Mouse (Mus musculus): Measurements from ENCODE around the gene Mepce. TPM values are rescaled to one million over a fixed set of nuclear protein-coding genes. Genes with fewer than 3 reads are reported as not detected.

Mepce gene
- polyA plus RNA-seq (2012; rRNA removed): 33.8 and 34.4 TPM in 2 replicates

GRCm38 (mm10) chr5:137787151-137787928 lies at the start of gene Mepce, which contains the start of gene Zcwpw1:
Mepce (minus strand) TSS chr5:137787655.
Zcwpw1 (plus strand) TSS chr5:137787798.

GRCm38 (mm10) chr5:137835966-137836520 lies 48.6 kb upstream of the Mepce start, which contains the start of gene Pilra:
Pilra (minus strand) TSS chr5:137836281.

GRCm38 (mm10) chr5:137778635-137779034 lies 8.8 kb downstream of the Mepce start, which contains the start of gene Ppp1r35:
Ppp1r35 (plus strand) TSS chr5:137778849.

GRCm38 (mm10) chr5:137745214-137746171 lies 42.0 kb downstream of the Mepce start, which contains the start of gene Tsc22d4:
Tsc22d4 (plus strand) TSS chr5:137745730.

GRCm38 (mm10) chr5:137741023-137741931 lies 46.2 kb downstream of the Mepce start, which contains the start of gene Nyap1:
Nyap1 (minus strand) TSS chr5:137741607.

Other genes starting within 250 kb of the Mepce start
- 1.6 and 2.3 TPM in 2 replicates for gene Actl6b, start 234.1 kb downstream of the Mepce start, polyA plus RNA-seq (2012; rRNA removed)
- gene Tfr2, start 217.8 kb downstream of the Mepce start, polyA plus RNA-seq (2012; rRNA removed): 0.35 and 0.53 TPM in 2 replicates
- gene Mospd3, start 186.6 kb downstream of the Mepce start, polyA plus RNA-seq (2012; rRNA removed): 108 and 115 TPM in 2 replicates
- 102 and 105 TPM in 2 replicates for gene Pcolce, start 173.9 kb downstream of the Mepce start, polyA plus RNA-seq (2012; rRNA removed)
- 0.76 and 0.82 TPM in 2 replicates for gene Fbxo24, start 158.7 kb downstream of the Mepce start, polyA plus RNA-seq (2012; rRNA removed)
- 72.8 and 76.5 TPM in 2 replicates for gene Lrch4, start 158.5 kb downstream of the Mepce start, polyA plus RNA-seq (2012; rRNA removed)
- gene Gm20605, start 158.5 kb downstream of the Mepce start, polyA plus RNA-seq (2012; rRNA removed): 43.6 and 44.0 TPM in 2 replicates
- 130 and 133 TPM in 2 replicates for gene Sap25, start 146.3 kb downstream of the Mepce start, polyA plus RNA-seq (2012; rRNA removed)
- 0.99 and 1.6 TPM in 2 replicates for gene Irs3, start 141.9 kb downstream of the Mepce start, polyA plus RNA-seq (2012; rRNA removed)
- gene Agfg2, start 102.9 kb downstream of the Mepce start, polyA plus RNA-seq (2012; rRNA removed): 30.9 and 51.1 TPM in 2 replicates
- 16.7 and 16.8 TPM in 2 replicates for gene Nyap1, start 46.0 kb downstream of the Mepce start, polyA plus RNA-seq (2012; rRNA removed)
- 172 and 193 TPM in 2 replicates for gene Tsc22d4, start 41.9 kb downstream of the Mepce start, polyA plus RNA-seq (2012; rRNA removed)
- gene Ppp1r35, start 8.8 kb downstream of the Mepce start, polyA plus RNA-seq (2012; rRNA removed): 57.8 and 59.4 TPM in 2 replicates
- 0.28 and 0.30 TPM in 2 replicates for gene Zcwpw1, start 143 bp upstream of the Mepce start, polyA plus RNA-seq (2012; rRNA removed)
- 1.3 and 3.1 TPM in 2 replicates for gene Pilra, start 48.6 kb upstream of the Mepce start, polyA plus RNA-seq (2012; rRNA removed)
- 1.7 and 2.0 TPM in 2 replicates for gene Pilrb1, start 70.5 kb upstream of the Mepce start, polyA plus RNA-seq (2012; rRNA removed)
- gene Pilrb2, start 84.2 kb upstream of the Mepce start, polyA plus RNA-seq (2012; rRNA removed): 2.7 and 2.8 TPM in 2 replicates
- 5.7 and 7.1 TPM in 2 replicates for gene Cyp3a13, start 134.0 kb upstream of the Mepce start, polyA plus RNA-seq (2012; rRNA removed)
- gene Gjc3, start 175.4 kb upstream of the Mepce start, polyA plus RNA-seq (2012; rRNA removed): 0.12 and 0.35 TPM in 2 replicates
- 0.88 and 1.7 TPM in 2 replicates for gene Azgp1, start 193.9 kb upstream of the Mepce start, polyA plus RNA-seq (2012; rRNA removed)
- not detected in 2 replicates for gene Smok3a, start 233.6 kb upstream of the Mepce start, polyA plus RNA-seq (2012; rRNA removed)
- not detected in 2 replicates for gene Smok3b, start 233.8 kb upstream of the Mepce start, polyA plus RNA-seq (2012; rRNA removed)